Mouse (Mus musculus): ENCODE measurements around the gene Myh13. TPM values are rescaled to one million over a fixed set of nuclear protein-coding genes. Genes with fewer than 3 reads are reported as not detected.

The Myh13 gene
- total RNA-seq (2021) = under 1 TPM; 0.43 to 0.71 TPM

GRCm38 (mm10) chr11:67321358-67321757 lies at the start of gene Myh13:
Gene Myh13 (plus strand): TSS chr11:67321658.
- DNase-seq (ENCODE audit: extremely low spot score in 1 of 2, low spot score in 2 of 2) = no peak
- intact Hi-C loops (cut with DNase I) = no loop called here

- intact Hi-C loops (cut with DNase I) = no loop called here
These were observed 44.8 kb upstream of the Myh13 start, which contains the start of gene Myh8 for GRCm38 (mm10) chr11:67276601-67277174. Gene Myh8 (plus strand): TSS chr11:67277124.

GRCm38 (mm10) chr11:67293440-67293839 lies 28.0 kb upstream of the Myh13 start:
- intact Hi-C loops (cut with DNase I) = no loop called here
- no peak for DNase-seq (ENCODE audit: extremely low spot score in 1 of 2, low spot score in 2 of 2)

More at GRCm38 (mm10) chr11:67276601-67277174, 44.8 kb upstream of the Myh13 start, which contains the start of gene Myh8:
- DNase-seq (ENCODE audit: extremely low spot score in 1 of 2, low spot score in 2 of 2) = peak in 1 of 2 experiments; percentile 42

GRCm38 (mm10) chr11:67313733-67314452 lies 7.6 kb upstream of the Myh13 start:
- no peak for DNase-seq (ENCODE audit: extremely low spot score in 1 of 2, low spot score in 2 of 2)
- intact Hi-C loops (cut with DNase I) = no loop called here

- intact Hi-C loops (cut with DNase I) = no loop called here
- no peak for DNase-seq (ENCODE audit: extremely low spot score in 1 of 2, low spot score in 2 of 2)
These were observed 5.1 kb downstream of the Myh13 start for GRCm38 (mm10) chr11:67326536-67326935.

- DNase-seq (ENCODE audit: extremely low spot score in 1 of 2, low spot score in 2 of 2) = no peak
- intact Hi-C loops (cut with DNase I) = no loop called here
These were observed 23.1 kb downstream of the Myh13 start for GRCm38 (mm10) chr11:67344556-67344955.

- DNase-seq (ENCODE audit: extremely low spot score in 1 of 2, low spot score in 2 of 2) = no peak
- intact Hi-C loops (cut with DNase I) = loop anchor here (5.0 kb wide), 1 partner anchor 108 kb away; the partner anchor contains the start of gene Myh4
These were observed 23.9 kb downstream of the Myh13 start for GRCm38 (mm10) chr11:67345186-67345855.

- intact Hi-C loops (cut with DNase I) = loop anchor here (5.0 kb wide), 1 partner anchor 109 kb away; the partner anchor contains the start of gene Myh4
- DNase-seq (ENCODE audit: extremely low spot score in 1 of 2, low spot score in 2 of 2) = no peak
These were observed 24.4 kb downstream of the Myh13 start for GRCm38 (mm10) chr11:67345856-67346236.

- intact Hi-C loops (cut with DNase I) = loop anchor here (1.0 kb wide), 1 partner anchor 238 kb away; no protein-coding TSS in a partner anchor
- peak; percentile 59 to 72 for DNase-seq (ENCODE audit: extremely low spot score in 1 of 2, low spot score in 2 of 2)
These were observed 28.8 kb downstream of the Myh13 start for GRCm38 (mm10) chr11:67350153-67350768.

GRCm38 (mm10) chr11:67353011-67353410 lies 31.6 kb downstream of the Myh13 start:
- intact Hi-C loops (cut with DNase I) = no loop called here
- no peak for DNase-seq (ENCODE audit: extremely low spot score in 1 of 2, low spot score in 2 of 2)

GRCm38 (mm10) chr11:67358031-67358430 lies 36.6 kb downstream of the Myh13 start:
- intact Hi-C loops (cut with DNase I) = no loop called here
- DNase-seq (ENCODE audit: extremely low spot score in 1 of 2, low spot score in 2 of 2) = no peak

GRCm38 (mm10) chr11:67362236-67362635 lies 40.8 kb downstream of the Myh13 start:
- intact Hi-C loops (cut with DNase I) = no loop called here
- DNase-seq (ENCODE audit: extremely low spot score in 1 of 2, low spot score in 2 of 2) = no peak

- no peak for DNase-seq (ENCODE audit: extremely low spot score in 1 of 2, low spot score in 2 of 2)
- intact Hi-C loops (cut with DNase I) = no loop called here
These were observed 43.1 kb downstream of the Myh13 start for GRCm38 (mm10) chr11:67364551-67364950.

- DNase-seq (ENCODE audit: extremely low spot score in 1 of 2, low spot score in 2 of 2) = no peak
- intact Hi-C loops (cut with DNase I) = no loop called here
These were observed 43.7 kb downstream of the Myh13 start for GRCm38 (mm10) chr11:67364986-67365721.

- no peak for DNase-seq (ENCODE audit: extremely low spot score in 1 of 2, low spot score in 2 of 2)
- intact Hi-C loops (cut with DNase I) = no loop called here
These were observed 45.5 kb downstream of the Myh13 start for GRCm38 (mm10) chr11:67366936-67367335.

GRCm38 (mm10) chr11:67373333-67373732 lies 51.9 kb downstream of the Myh13 start:
- DNase-seq (ENCODE audit: extremely low spot score in 1 of 2, low spot score in 2 of 2) = peak in 1 of 2 experiments; percentile 30
- intact Hi-C loops (cut with DNase I) = loop anchor here (10.0 kb wide), 1 partner anchor 271 kb away; no protein-coding TSS in a partner anchor

- DNase-seq (ENCODE audit: extremely low spot score in 1 of 2, low spot score in 2 of 2) = peak in 1 of 2 experiments; percentile 30
- intact Hi-C loops (cut with DNase I) = loop anchor here (10.0 kb wide), 1 partner anchor 268 kb away; no protein-coding TSS in a partner anchor
These were observed 54.9 kb downstream of the Myh13 start for GRCm38 (mm10) chr11:67376308-67376707.

All from left cerebral cortex, postnatal 10 days (tissue).